Mouse (Mus musculus): Measurements from ENCODE around the gene Rnf4.

Gene Rnf4

DNA sequence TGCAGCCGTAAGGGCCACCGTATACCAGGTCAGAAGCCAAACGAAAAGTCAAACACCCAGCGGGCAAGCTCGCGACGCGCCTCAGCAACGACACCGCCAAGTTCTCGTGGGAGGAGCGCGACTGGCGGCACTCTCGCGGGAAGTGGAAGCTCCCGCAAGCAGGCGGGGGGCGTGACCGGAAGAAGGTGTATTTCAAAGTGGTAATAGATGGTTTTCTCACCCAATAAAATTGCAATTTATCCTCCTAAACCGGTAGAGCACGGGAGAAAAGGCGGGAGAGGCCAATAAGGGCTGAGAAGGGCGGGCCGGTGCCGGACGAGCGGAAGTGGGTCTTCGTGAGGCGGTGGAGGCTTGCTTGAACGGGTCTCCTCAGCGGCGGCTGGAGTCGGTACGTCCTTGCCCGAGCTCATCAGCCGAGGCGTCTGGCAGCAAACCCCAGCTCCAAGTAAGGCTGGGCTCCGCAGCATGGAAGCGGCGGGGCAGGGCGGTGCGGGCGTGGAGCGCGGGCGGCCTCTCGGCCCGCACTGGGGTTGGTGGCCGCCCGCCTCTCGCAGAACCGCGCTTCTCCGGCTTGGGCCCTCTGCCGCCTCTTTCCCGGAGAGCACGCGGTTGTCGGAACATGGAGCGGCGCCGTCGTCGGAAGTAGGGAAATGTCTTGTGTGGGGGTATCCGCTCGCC, at the start of gene Rnf4:
TSS of gene Rnf4 (plus strand) at position 193 of the 678 bp plus-strand sequence.
- peak; percentile 98 to 99 for DNase-seq

DNA sequence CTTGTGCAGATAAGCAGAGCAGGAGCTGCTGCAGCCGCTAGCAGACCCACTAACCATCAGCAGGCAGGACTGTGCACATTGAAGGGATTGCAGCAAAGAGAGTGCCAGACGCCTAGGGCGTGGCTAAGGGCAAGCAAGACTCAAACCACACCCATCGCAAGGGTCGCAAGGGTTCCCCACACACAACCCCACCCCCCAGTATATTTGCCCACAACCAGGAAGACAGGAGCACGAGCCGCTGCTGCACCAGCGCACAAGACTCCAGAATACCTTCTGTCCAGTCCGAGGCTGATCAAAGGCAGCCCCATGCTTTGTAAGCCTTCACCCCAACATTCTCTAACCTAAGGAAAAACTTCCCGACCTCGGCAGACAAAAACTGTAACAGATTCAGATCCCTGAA, 49.6 kb upstream of the Rnf4 start:
- DNase-seq: no peak

- DNase-seq: no peak
These were observed 48.9 kb upstream of the Rnf4 start for GRCm38 (mm10) chr5:34287001-34287837.

DNA sequence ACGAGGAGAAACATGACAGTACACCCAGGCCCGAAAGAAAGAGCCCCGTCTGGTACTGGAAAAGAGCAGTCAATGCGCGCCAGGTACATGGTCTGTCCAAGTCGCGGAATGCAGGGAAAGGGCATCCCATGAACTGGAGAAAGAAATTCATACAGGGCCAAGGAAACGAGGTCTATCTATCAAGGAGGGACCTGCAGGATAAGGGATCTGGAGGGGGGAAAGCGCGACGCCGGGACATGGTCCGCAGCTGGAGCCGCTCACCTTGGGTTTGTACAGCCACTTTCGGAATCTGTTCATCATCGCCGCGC, 48.3 kb upstream of the Rnf4 start:
- no peak for DNase-seq

GRCm38 (mm10) chr5:34288154-34288716, 47.9 kb upstream of the Rnf4 start, which contains the start of the genes Zfyve28 and Cfap99:
Zfyve28 (minus strand) TSS chr5:34288449.
Cfap99 (plus strand) TSS chr5:34288600.
- peak; percentile 22 to 24 for DNase-seq

- DNase-seq: no peak
These were observed 46.8 kb upstream of the Rnf4 start for GRCm38 (mm10) chr5:34289286-34289685.

- DNase-seq: no peak
These were observed 42.7 kb upstream of the Rnf4 start for GRCm38 (mm10) chr5:34293363-34293762.

GRCm38 (mm10) chr5:34294696-34295095, 41.4 kb upstream of the Rnf4 start:
- peak in 1 of 2 experiments; percentile 40 for DNase-seq

GRCm38 (mm10) chr5:34295141-34295540, 40.9 kb upstream of the Rnf4 start:
- no peak for DNase-seq

DNA sequence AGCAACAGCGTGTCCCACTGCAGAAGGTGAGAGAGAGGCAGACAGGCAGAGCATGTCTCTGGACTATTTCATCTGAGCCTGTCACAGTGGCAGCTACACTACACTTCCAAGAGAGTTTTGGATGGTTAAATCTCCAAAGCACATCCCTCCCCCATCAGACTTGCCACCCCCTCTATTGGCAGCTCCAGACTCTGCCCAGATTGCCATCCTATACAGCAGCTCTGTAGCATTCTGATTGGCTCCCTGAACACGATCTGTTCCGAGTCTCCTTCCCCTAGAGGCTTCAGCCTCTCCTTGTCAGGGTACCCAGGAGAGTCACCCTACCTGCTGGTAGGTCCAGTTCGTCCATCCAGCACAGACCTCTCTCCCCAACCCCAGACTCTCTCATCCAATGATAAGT, 38.0 kb upstream of the Rnf4 start:
- DNase-seq: no peak

- no peak for DNase-seq
These were observed 37.1 kb upstream of the Rnf4 start for GRCm38 (mm10) chr5:34298937-34299535.

DNA sequence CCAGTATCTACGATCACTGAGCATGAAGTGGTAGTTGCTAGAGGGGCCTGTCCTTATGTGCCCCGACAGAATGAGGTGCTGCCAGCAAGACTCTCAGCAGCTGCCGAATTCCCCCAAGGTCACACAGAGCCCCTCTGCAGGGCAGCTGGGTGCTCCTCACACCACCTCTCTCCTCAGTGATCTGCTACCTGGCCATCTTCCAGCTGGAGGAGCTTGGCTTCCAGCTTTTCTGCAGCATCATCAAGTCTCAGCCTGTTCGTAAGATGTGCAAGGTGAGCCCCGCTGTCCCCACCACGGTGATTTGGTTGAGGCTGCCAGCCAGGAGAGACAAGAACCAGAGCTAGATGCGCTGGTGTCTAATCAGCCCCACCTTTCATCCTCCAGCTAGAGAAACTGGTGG, 33.7 kb upstream of the Rnf4 start:
- DNase-seq: no peak

DNA sequence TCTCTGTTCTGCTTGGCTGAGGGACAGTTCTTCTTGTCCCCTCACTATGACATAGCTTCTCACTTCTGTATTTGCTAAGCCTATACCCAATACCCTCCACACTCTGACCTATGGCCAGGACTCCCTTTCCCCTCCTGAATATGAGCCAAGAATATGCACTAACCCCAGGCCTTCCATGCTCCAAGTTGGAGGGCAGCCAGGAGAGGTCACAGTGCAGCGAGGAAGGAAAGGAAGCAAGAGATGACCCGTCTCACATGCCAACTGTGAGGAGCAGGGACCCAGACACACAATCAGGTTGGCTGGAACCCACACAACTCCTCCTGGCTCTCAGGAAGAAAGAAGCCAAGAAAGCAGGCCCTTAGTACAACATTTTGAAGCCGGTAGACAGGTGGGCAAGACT, 27.1 kb upstream of the Rnf4 start:
- peak in 1 of 2 experiments; percentile 18 for DNase-seq

- no peak for DNase-seq
These were observed 16.5 kb upstream of the Rnf4 start for GRCm38 (mm10) chr5:34319491-34320034.

DNA sequence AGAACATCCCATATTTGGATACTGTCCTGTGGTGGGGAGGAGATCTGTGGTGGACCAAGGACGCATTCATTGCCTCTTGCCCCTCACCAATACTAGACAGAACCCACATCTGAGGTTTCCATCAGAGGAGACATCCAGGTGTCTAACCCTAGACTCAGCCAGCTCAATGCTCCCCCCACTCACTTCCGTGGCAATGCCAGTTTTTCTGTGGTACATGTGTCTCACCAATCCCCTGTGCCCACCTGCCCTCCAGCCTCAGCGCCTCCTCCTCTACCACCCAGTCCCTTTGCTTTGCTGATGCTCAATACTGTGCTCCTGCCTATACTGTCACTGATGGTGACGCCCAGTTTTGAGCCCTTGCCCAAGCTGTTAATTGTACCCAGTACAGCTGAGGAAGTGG, 14.9 kb upstream of the Rnf4 start:
- DNase-seq: no peak

GRCm38 (mm10) chr5:34325286-34325685, 10.8 kb upstream of the Rnf4 start:
- DNase-seq: no peak

- no peak for DNase-seq
These were observed 9.8 kb upstream of the Rnf4 start for GRCm38 (mm10) chr5:34326249-34326691.

DNA sequence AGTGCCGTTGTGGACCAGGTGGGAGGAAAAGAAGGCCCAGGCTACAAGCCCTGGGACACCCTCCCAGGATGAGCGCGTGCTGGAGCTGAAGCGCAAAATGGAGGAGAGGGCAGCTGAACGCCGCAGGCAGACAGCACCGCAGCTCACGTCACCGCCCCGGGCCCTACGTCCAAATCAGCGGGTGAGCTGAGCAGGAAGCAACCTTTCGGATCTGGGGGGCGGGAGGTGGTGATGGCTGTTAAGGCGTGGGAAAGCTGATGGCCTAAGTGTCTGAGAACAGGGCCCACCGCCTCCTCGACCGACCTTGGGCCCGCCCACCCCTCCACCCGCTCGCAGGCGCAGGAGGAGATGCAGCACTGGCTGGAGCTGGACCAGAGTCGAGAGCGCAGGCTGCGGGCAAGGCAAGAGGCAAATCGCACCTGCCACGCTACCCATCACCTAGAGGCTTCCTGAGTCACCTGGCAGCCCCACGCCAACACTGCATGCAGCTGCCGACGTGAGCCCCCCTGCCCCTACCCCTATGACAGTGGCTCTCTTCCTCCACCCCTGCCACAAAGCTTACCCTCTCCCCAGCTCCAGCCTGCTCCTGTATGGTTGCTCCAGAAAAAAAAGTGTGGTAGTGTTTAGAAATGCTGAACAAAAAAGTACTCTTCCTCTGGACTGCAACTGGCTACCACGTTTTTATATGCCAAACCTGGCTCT, 9.1 kb upstream of the Rnf4 start:
- no peak for DNase-seq

- DNase-seq: no peak
These were observed 6.0 kb upstream of the Rnf4 start for GRCm38 (mm10) chr5:34330136-34330535.

DNA sequence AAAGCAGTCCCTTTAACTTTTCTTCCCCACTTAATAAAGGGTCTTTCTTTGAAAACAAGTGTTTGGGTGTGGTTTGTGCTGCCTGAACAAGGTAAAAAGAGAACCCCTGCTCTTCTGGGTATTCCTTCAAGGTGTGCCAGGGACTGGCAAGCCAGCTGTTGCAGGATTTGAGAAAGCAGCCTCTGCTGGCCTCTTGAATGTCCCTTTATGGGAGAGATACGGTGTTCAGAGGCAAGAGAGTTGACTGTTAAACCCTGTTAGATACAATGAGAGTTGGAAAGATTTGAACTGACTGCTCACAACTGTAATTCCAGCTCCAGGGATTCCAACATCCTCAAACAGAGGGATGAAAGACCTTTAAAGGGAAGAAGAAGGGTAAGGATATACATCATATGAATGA, 2.0 kb upstream of the Rnf4 start:
- DNase-seq: no peak

DNA sequence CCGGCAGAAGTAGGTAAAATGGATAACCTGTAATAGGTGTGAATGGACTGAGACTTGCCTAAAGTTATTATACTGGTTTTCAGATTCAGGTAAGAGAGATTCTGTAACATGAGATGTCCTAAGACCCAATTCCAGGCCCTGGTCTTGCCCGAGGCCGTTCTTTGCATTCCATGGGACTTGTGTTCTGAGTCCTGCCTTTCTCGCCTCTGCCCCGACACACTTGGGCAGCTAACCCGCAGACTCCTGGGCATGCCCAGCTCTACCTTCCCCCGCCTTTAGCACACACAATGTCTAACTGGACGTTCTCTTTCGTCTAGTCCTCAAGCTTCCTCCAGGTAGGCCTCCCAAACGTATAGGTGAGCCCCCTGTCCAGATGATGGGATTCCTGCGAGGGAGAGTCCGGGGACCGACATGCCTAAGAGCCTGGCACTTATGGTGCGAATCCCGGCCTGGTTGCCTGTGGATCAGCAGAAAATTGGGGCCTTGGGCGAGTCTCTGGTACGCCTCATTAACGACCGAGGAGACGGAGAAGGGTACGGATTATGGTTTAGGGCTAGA, 471 bp upstream of the Rnf4 start:
- peak in 1 of 2 experiments; percentile 47 for DNase-seq

DNA sequence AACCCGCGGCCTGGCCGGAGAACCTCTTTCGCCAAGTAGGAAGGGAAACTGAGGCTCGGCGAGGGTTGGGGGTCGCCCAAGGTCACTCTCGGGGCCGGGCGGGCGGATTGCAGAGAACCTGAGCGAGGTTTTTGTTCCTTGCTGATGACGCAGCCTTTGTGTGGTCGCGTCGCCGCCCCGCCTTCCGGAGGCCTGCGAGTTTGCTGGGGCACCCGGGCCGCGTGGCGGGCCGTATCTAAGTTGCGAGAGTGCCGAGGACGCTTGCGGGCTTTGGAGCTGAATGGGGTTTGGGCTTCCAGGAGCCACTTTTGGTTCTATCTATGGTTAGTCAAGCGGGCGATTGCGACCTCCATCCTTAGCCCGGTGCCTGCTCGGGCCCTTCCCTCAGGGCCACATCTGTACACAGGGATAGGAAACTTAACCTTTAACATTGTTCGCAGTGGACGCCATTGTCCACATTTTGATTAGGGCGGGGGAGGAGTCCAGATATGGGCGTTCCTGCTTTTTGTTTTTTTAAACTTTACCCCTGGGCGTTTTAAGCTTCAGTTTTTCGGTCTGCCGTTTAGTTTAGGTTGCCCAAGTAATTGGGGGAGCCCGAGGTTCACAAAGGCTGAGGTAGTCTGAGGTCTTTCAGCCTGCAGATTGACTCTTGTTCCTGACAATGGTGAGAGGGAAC, 824 bp downstream of the Rnf4 start:
- DNase-seq: peak; percentile 33 to 44

Measured in kidney, adult 8-10 months (tissue).